Mouse (Mus musculus) thymus, postnatal 0 days (tissue): ENCODE measurements around the gene Prkn. TPM values are rescaled to one million over a fixed set of nuclear protein-coding genes. Genes with fewer than 3 reads are reported as not detected.

ENCODE experiments used
- DNase-seq: peaks from one replicate; pipeline ENCODE4 v3.0.0-alpha.2; 2015; ENCODE audit warnings: low spot score
- polyA plus RNA-seq: library from polyadenylated mRNA; unstranded; fragments of >200 nt; fragmentation: Nextera tagmentation; extraction: Ambion mirVana; gene quantifications from 2 replicates; pipeline ENCODE4 v1.2.1, GENCODE M21; 2015

Prkn gene
- polyA plus RNA-seq, 1 experiment from 2014 or later, result 2.1 TPM

DNA sequence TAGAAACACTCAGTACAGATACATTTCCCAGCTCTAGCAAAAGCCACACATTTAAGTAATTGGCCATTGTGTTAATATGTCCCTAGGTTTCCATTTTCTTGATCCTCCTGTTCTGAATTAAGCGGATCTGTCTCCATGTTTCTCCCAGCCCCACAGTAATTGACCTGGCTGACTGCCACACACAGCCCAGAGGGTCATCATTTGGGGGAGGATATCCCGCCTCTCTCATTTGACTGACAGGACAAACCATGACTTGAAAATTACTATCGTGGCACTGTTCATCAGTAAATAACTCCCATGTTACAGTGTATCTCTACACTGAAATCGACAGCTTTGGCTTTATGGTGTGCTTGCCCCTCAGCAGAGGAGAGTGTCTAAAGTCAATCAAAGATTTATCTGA, 146.9 kb downstream of the Prkn start:
- no peak for DNase-seq

DNA sequence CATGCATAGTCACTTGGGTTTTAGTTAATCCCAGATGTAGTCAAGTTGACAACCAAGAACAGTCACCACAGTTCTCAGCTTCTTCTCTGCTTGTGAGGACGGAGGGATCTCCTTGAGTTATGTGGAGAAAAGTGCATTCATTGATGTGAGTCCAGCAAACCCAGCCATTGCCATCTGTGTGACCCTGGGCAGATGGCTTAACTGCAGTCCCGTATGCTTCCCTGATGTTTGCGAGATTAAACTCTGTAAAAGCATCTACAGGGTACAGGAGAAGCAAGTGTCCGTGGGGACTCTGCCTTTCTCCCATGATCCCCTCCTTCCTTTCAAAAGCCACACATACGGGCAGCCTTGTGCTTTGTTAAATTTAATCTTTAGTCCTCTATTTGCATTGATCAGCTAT, 157.1 kb downstream of the Prkn start:
- no peak for DNase-seq

DNA sequence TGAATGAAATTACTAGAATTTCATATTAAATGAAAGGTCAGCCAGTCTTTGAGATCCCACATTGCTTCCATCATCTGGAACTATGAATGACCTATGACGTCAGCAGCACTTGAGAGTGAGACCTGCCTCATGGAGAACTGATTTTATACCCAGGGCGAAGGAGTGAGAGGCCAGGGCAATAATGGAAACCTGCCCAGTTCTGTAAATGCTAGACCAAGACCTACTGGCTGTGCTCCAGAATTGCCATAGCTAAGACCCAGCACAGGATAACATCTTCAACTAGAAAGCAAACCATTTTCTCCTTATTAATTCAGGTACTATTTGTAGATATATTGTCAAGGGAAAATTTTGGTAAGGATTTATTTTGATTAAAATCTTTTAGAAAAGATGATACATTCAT, 183.2 kb downstream of the Prkn start:
- DNase-seq, result no peak

DNA sequence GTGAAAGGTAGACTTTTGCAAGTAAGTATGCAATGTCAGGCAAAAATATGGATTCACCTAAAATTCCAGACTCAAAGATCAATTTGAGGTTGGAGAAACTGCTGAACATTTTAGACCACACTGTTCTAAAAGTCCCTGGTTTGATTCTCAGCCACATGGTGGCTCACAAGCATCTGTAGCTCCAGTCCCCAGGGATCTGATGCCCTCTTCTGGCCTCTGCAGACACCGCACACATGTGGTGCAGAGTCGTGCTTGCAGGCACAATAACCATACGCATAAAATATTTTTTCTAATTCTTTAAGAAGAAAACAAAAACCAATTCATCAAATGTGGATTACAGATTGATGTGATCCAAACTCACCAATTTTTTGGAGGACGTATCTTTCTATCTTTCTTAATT, 189.2 kb downstream of the Prkn start:
- DNase-seq, result no peak

DNA sequence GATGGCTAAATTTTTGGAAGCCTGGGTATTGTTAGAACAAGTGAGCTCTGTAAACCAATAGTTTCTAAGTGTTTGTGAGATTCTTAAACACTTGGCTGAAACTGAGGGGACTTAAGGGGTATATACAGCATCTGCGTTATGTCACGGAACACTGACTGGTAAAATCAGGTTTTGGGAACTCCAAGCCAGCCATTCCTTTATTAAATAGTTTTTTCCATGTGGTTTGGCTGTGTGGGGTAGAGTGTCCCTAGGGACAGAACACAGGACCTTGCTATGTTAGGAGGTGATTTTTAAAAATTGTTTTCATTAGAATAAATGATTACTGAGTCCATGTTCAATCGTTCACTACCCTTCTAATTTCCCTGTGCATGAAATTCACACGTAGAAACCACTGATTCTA, 190.8 kb downstream of the Prkn start:
- DNase-seq, result no peak

DNA sequence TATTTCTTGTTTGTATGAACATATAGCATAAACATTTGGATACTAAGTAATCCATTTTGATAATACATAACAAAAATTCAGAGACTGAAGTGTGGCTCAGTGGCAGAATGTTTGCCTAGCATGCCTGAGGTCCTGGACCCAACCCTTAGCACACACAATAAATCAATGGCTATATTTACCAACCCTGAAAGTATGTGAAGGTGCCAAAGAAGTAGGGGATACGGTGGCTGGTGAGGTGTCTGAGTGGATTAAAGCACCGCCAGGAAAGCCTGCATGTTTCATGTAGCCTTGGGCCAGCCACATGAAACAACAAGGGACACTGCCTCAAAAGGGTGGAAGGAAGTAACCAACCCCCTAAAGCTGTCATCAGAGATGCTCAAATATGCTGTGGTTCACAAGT, 192.2 kb downstream of the Prkn start:
- DNase-seq, result no peak

DNA sequence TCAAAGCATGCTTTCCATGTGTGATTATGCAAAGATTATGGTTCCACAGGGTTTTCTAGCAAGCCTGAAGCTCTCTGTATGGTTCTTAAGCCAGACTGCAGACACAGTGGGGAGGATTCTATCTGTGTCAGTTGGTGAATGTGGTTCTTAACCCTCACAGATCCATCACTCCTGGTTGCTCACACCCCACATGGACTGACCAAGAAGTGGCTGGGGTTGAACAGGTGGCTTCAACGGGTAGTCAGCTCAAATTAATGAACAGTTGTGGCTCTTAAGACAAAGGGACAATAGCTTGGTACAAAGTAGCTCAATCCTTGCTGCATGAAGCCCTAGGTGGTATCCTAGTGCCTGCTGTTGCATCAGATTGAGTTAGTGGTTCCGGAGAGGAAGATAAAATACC, 193.4 kb downstream of the Prkn start:
- no peak for DNase-seq

DNA sequence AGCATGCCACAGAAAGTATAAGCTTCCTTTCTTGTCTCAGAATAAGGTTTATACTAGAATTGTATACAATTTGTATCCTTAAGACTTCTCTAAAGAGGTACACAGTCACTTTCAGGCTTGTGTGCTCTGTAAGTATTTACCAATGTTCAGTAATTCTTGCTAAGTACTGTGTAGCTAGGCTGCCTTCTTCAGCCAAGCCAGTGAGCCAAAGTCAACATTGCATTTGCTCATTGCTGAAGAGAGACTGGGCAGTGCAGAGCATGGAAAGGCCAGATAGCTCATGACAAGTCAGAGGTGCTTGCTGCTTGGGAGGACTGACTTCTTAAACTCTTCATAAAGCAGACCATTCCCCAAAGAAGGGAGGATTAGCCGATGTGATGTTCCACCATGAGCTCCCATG, 198.1 kb downstream of the Prkn start:
- no peak for DNase-seq

DNA sequence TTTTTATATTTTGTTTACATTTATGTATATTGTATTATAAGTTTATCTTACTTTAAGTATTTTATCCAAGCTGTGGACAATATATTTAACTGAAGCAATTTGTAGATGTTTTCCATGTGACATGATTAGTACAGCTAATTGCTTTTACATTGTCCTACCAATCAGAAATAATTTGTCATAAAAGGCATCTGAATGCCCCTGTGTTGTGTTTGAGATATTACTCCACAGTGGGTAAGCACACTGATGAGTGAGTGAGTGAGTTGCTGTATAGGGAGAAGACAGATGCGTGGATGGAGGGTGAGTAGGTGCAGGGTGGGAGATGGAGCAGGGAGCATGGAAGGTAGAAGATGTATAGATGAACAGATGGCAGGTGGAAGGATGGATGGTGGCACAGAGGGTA, 218.8 kb downstream of the Prkn start:
- DNase-seq, result no peak

DNA sequence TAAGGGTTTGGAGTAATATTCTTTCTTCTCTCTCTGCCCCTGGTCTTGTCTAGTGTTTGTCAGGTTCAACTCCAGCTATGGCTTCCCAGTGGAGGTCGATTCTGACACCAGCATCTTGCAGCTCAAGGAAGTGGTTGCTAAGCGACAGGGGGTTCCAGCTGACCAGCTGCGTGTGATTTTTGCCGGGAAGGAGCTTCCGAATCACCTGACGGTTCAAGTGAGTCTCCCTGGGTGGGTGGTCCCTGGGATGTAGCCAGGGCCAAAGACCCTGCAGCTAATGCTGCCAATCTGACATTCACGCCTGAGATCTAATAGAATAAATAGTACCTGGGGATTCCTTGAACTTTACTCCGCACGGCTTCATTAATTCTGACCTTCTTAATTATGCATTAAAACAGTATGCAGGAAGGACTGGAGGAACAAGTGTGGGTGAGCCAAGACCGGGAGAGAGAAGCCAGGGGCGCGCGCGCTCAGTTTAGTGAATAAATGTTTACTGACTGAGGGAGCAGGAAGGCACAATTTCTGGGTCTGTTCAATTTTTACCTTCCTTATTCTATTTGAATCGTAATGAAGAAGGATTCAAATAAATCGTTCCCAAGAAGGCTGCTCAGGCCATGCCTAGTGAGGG, 227.0 kb downstream of the Prkn start:
- DNase-seq, result no peak

DNA sequence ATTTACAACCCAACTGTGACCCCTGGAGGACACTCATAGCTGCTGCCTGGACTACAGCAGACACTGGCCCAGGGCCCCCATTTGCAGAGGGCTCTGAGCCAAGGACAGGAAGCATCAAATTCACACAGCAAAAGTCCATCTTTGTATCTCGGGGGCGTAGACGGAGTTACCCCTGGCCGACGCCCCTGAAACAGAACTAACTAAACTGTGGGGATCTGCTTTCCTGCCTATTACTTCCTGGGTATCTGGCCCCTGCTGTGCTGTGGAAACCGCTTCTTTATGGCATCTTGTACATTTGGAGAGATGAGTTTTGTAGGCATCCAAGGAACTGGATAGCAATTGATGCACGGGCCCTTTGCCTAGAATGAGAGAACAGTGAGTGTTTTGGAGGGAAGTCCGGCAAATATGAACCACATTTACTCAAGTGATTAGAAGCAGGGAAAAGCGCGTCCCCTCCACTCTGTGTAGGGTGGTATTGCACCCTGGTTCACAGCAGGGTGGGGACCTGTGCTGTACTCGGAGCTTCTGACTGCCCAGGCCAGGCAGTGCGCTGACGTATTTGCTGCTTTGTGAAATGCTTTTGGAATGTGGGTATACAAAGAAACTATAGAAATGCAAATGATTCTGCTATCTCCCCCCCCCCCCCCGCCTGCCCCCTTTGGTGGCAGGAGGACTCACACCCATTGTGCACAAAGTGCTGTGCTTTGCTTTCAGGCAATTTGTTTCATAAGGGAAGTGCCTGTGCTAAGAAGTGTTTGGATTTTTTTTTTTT, 227.7 kb downstream of the Prkn start:
- DNase-seq, result no peak

DNA sequence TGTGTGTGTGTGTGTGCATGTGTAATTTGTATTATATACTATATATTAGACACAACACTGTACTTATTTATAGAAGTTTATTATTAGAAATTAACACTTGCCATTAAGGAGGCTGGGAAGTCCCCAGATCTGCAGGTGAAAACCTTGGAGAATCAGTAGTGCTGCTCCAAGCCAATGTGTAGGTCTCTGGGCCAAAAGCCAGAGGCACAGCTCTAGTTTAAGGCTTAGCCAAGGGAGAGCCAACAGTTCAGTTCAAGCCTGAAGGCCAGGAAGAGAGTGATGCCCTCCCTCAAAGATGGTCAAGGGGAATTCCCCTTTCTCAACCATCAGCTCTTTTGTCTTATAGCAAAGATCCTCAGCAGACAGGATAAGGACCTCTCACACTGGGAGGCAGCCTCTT, 230.8 kb downstream of the Prkn start:
- no peak for DNase-seq

DNA sequence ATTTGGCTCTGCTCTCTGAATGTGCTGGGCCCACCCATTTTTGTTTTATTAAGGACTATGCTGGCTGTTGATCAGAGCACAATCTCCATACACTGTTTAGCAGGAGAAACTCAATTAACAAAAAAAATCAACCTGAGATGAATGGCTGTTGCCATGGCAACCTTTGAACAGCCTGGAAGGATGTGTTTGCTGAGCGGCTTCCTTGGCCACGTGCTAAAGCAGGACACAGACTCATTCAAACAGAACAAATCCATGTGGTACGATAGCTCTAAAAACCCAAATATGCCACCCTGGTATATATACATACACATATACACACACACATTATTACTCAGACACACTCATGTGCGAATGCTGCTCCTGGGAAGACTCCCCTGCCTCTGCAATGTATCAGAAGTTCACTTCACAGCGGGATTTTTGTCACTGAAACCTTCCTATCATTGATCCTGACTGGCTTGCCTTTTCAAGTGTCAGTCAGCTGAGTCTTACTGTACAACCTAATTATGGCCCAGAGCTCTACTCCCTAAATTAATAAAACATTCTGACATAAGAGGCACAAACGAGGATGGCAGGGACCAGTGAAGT, 236.2 kb downstream of the Prkn start:
- no peak for DNase-seq

DNA sequence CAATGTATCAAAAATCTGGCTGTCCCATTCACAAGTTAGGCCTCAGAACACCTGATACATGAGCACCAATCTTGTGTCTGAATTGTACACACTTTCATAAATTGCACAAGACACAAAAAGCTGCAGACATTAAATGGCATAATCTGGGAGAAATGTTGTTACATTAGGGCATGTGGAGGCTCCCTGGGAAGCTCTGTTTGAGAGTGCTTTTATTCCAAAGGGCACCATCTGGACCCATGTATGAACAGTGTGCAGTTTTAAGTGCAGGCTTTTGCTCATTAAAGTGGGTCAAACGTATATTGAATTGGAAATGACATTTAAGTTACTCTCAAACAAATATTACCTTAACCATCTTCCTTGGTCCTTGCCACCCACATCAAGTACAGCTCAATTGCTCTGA, 246.3 kb downstream of the Prkn start:
- no peak for DNase-seq

DNA sequence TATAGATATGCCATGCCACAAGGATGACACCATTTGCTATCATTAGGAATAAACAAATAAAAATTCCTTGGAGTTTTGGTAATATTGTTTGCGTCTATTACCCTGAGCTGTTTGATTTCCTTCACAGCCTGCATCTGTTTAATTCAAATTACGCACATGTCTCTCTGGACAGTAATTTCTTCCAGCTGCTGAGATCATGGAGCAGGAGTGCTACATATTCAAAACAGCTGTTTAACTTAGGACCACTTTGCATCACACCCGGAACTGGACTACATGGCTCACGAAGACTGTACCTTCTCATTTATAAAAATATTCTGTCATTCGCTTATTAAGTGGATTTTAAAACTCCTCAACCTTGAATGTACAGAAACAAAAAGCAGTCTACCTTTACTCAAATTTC, 246.9 kb downstream of the Prkn start:
- DNase-seq, result no peak

DNA sequence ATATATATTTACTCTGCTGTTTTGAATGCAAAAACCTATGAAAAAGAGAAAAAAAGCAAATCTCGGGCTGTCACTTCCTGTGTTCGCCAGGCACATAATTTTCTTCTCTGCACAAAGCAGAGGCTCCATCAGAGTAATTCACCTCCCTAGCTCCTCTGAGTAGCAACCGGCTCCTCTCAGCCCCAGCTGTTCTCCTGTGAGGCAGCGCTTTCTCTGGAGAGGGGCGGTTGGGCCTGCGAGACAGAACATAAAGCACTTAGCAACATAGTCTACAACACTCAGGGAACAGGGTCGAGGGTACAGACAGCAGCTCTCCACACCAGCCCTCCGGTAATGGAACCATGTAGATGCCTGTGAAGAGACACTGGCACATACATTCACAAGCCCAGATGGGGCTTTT, 247.6 kb downstream of the Prkn start:
- no peak for DNase-seq

DNA sequence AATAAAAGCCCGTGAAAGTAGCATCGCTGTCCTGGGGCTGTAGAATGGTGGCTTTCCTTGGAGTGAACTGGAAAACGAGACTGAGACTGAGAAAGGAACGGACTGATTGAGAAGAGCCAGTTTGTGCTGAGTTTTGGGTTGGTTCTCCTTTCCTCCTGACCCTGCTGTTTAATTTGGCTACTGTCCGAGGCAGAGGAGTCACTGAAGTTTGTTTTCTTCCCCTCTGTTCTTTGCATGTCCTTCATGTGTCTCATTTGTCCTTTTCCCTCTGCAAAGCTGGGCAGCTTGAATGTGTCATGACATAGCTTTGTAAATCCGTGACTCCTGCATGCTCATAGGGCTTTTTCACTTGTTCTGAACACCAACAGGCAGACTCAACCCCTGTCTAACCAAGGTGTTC, 249.2 kb downstream of the Prkn start:
- DNase-seq, result no peak

DNA sequence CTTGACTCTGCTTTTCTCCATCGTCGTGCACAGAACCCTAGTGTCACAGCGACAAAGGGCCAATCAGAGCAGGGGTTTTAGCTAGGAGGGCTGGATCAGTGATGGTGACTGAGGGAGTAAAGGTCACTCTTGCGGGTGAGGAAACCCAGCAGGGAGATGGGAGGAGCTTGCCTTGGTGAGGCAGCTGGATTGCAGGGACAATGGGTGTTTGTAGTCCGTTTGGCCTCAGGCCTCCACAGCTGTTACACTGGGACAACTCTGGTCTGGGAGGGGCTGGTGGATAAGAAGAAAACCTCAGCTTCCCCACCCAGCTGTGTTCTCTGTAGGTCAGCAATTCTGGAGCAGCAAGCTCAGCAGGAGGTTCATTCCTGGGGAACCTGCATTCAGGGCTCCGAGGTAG, 252.7 kb downstream of the Prkn start:
- no peak for DNase-seq

DNA sequence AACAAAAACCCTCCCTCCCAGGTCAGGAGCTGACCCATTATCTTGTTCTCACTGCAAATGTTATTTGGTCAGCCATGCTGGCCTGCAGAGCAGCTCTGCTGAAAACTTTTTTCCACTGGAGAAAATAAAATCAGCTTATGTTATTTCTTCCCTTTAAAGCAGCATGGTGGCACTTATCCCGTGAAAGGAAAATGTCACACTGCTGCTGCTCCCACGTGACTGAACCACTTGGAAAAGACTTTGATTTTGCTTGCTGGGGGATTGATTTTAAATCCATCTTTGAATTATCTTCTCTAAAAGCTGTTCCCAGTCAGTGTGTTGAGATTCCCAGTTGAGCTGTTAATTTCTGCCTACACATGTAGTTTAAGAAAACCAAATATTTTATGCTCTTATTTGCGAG, 253.1 kb downstream of the Prkn start:
- DNase-seq, result no peak

DNA sequence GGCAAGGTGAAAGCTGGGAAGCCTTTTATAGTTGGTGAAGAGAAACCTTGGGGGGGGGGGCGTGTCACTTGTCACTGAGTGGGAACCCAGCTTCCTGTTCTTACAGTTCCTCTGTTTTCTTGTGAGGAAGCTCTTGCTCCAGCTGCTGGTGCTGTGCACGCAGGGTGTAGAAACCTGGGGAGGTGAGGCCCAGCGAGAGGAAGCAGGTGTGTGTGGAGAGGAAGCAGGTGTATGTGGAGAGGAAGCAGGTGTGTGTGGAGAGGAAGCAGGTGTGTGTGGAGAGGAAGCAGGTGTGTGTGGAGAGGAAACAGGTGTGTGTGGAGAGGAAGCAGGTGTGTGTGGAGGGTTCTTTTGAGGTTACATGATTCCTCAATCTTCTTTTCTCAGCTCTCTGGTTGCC, 266.8 kb downstream of the Prkn start:
- DNase-seq, result no peak

DNA sequence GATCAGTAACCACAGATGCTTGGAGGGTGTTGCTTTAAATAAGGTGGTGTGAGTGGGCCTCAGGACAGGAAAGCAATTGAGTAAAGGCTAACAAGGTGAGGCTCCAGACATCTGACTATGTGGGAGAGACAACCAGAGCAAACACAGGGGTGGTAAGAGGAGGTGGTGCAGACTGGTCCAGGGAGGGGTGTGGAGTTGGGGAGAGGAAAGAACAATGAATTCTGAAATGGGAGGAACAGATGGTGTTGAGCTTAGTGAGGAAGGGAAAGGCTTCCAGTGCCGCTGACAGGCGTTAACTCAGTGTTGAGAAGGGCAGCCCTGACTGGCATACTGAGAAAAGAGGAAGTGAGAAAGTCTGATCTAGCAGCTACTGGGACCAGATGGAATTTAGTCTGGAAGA, 267.7 kb downstream of the Prkn start:
- DNase-seq, result no peak

DNA sequence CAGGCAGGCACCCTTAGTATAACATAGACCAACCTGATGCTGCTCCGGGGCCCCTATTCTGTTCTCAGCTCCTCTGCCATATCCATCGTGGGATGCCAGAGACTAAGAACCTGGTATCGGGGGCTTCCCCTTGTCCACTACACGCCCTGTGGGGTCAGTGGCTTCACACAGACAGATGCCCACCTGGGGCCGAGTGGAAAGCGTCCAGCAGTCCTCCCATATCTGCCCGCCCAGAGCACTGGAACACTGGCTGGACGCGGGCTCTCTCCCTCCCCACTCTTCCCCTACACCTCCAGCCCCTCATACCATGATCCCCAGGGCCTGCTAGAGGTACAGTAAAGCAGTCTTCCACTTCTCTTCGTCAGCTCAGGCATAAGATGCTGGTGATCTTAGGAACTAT, 277.3 kb downstream of the Prkn start:
- no peak for DNase-seq

DNA sequence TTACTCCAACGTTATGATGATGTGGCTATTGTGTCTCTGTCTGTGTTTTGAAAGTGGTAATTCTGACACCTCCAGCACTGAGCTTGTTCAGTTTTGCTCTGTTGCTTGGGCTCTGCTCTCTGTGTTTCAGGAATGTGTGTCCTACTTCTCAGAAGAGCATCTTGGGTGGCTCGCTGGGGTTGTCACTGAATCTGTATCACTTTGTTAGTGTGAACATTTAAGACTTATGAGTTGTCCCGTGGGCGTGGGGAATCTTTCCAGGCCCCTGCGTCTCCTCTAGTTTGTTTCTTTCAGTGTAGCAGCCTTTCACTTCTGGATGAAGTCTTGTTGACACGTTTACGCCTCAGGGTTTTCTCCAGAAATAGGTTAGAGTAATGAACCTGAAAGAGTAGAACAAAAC, 283.9 kb downstream of the Prkn start:
- DNase-seq, result no peak
